Mouse (Mus musculus): ENCODE results near the gene Gtf3c1. TPM values are rescaled to one million over a fixed set of nuclear protein-coding genes. Genes with fewer than 3 reads are reported as not detected.
"Not testable (repeated sequence)": the region's sequence is repeated elsewhere in the genome, so short reads cannot be mapped to it uniquely, and the experiment has no call there.

The Gtf3c1 gene
- total and polyA plus RNA-seq, 2 experiments from 2014 or later: 19.0 to 77.2 TPM

DNA sequence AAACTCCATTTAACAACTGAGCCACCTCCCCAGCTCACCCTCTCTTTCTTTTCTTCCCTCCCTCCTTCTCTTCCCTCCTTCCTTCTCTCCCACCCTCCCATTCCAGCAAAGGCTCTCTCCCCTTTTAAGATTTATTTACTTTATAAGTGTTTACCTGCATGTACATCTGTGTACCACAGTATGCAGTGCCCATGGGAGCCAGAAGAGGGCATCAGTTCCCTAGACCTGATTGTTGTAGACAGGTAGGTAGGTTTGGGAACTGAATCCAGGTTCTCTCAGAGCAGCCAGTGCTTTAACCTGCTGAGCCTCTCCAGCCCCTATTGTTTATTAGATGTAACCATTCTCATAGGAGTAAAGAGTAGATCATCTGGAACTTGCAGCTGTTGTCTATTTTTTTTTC, 14.5 kb upstream of the Gtf3c1 start:
- ATAC-seq (no peak), DNase-seq (no peak)
- Histone ChIP-seq H3K9ac (no peak overlapping the region), H3K4me1 (ENCODE audit: insufficient read depth) (no peaks in the 10 kb centered on the region), H3K9me3 (ENCODE audit: low read length) (no peaks in the 10 kb centered on the region), H3K27me3 (ENCODE audit: insufficient read depth, low read length) (no peaks in the 10 kb centered on the region), H3K4me3 (ENCODE audit: low read depth, low read length) (no peak overlapping the region), H3K27ac (ENCODE audit: low read depth, low read length) (no peak overlapping the region), H3K36me3 (ENCODE audit: insufficient read depth) (no peaks in the 10 kb centered on the region), H3K4me2 (ENCODE audit: low read depth) (no peak overlapping the region)
- TF ChIP-seq CTCF (IDR thresholded peaks at IDR 0.05; ENCODE audit: low read depth): peak; percentile 38

DNA sequence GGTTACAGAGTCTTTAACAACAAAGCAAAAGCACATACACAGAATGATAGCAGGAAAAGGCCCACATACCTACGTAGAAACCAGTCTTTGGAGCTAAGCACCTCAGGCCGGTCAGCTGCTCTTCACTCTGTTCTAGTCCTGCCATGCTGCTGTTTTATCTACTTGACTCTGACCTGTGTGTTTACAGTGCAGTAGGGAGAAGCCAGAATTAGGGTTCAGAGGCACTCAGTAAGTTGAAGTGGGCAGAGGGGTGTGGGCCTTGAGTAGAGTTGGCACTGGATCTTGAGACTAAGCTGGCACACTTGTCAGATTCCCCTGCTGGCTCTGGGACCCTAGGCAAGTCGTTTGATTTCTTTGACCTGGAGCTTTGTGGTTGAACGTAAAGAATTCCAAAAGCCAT, 13.5 kb upstream of the Gtf3c1 start:
- Histone ChIP-seq H3K27ac (ENCODE audit: low read depth, low read length) (no peak overlapping the region), H3K27me3 (ENCODE audit: insufficient read depth, low read length) (no peaks in the 10 kb centered on the region), H3K4me3 (ENCODE audit: low read depth, low read length) (no peak overlapping the region), H3K4me1 (ENCODE audit: insufficient read depth) (no peaks in the 10 kb centered on the region), H3K9me3 (ENCODE audit: low read length) (no peaks in the 10 kb centered on the region), H3K36me3 (ENCODE audit: insufficient read depth) (no peaks in the 10 kb centered on the region), H3K4me2 (ENCODE audit: low read depth) (no peak overlapping the region), H3K9ac (no peak overlapping the region)
- 87% methylated on average over 4 of the region's 4 CpGs for WGBS
- TF ChIP-seq CTCF (IDR thresholded peaks at IDR 0.05; ENCODE audit: low read depth): no peak
- DNase-seq (no peak), ATAC-seq (no peak)

DNA sequence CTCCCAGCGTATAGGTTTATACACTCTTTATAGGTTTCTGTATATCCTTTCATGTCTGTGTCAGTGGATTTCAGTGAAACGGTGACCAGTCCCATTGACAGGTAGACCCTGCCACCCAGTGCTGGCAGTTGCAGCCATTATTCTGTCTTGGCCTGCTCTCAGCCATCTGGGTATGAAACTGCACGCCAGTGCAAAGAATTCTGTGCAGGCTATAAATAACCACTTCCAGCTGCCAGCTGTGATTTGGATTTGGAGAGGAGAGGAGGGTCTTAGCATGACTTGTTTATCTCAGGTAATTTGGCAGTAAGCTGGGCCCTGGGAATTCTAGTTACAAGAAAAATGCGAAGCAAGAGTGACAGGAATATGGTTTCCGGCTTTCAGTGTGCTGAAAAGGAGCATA, 12.8 kb upstream of the Gtf3c1 start:
- WGBS: 59% methylated on average over 5 of the region's 5 CpGs
- 0 out of 2 replicates have a peak overlapping the region, but pooled peaks have one; percentile 17 for H3K27ac ChIP-seq (ENCODE audit: low read depth, low read length)

DNA sequence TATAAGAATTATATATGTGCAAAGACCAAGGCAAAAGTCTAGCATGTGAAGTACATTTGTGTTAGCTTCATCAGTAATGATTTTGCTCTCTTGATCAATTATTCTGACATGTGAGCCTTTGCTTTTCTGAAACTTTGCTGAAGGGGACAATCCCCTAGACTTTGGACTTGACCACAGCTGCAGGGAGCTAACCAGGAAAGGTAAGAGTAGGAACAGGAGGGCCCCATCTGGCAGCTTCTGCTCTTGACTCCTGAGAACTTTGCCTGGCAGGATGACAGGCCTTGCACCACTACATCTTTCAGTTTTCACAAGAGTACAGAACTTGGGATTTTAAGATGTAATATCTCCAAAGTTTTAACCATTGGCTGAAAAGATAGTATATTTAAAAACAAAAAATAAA, 10.0 kb upstream of the Gtf3c1 start:
- Histone ChIP-seq H3K27me3 (ENCODE audit: insufficient read depth, low read length) (no peaks in the 10 kb centered on the region), H3K4me3 (ENCODE audit: low read depth, low read length) (no peak overlapping the region), H3K4me1 (ENCODE audit: insufficient read depth) (no peaks in the 10 kb centered on the region), H3K9ac (no peak overlapping the region), H3K27ac (ENCODE audit: low read depth, low read length) (no peak overlapping the region), H3K4me2 (ENCODE audit: low read depth) (no peak overlapping the region), H3K9me3 (ENCODE audit: low read length) (no peaks in the 10 kb centered on the region), H3K36me3 (ENCODE audit: insufficient read depth) (no peaks in the 10 kb centered on the region)
- ATAC-seq (no peak), DNase-seq (no peak)
- TF ChIP-seq CTCF (IDR thresholded peaks at IDR 0.05; ENCODE audit: low read depth): no peak

More for the DNA sequence above, 12.8 kb upstream of the Gtf3c1 start:
- Histone ChIP-seq H3K4me2 (ENCODE audit: low read depth) (no peak overlapping the region), H3K4me3 (ENCODE audit: low read depth, low read length) (no peak overlapping the region), H3K27me3 (ENCODE audit: insufficient read depth, low read length) (no peaks in the 10 kb centered on the region), H3K9ac (no peak overlapping the region), H3K36me3 (ENCODE audit: insufficient read depth) (no peaks in the 10 kb centered on the region), H3K4me1 (ENCODE audit: insufficient read depth) (no peaks in the 10 kb centered on the region), H3K9me3 (ENCODE audit: low read length) (no peaks in the 10 kb centered on the region)
- ATAC-seq (peak; percentile 66), DNase-seq (peak; percentile 35)
- TF ChIP-seq CTCF (IDR thresholded peaks at IDR 0.05; ENCODE audit: low read depth): no peak

DNA sequence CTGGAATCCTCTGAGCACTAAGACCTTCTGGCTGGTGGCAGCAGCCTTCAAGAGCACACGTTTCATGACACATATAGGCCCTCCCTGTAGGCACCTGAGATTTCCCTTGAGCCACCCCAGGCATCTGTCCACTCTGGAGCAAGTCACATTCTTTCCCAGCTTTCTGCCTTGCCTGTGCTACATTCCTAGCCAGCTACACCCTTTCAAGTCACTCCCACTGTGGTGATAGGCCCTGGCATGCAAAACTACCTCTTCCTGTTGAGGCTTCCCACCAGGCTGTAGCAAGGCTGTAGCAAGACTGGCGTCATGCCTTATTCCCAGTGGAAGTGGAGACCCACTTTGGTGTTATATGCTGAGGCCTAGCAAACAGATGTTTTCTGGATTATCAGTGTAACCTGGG, 9.1 kb upstream of the Gtf3c1 start:
- no peaks in the 10 kb centered on the region for H3K36me3 ChIP-seq (ENCODE audit: insufficient read depth)
- DNase-seq (no peak), ATAC-seq (no peak)
- no peak for TF ChIP-seq CTCF (IDR thresholded peaks at IDR 0.05; ENCODE audit: low read depth)
- WGBS: 86% methylated on average over 2 of the region's 2 CpGs
- H3K9ac ChIP-seq: no peak overlapping the region
- H3K4me3 ChIP-seq (ENCODE audit: low read depth, low read length): no peak overlapping the region
- H3K27ac ChIP-seq (ENCODE audit: low read depth, low read length): no peak overlapping the region
- no peaks in the 10 kb centered on the region for H3K9me3 ChIP-seq (ENCODE audit: low read length)
- no peak overlapping the region for H3K4me2 ChIP-seq (ENCODE audit: low read depth)
- H3K4me1 ChIP-seq (ENCODE audit: insufficient read depth): no peaks in the 10 kb centered on the region
- H3K27me3 ChIP-seq (ENCODE audit: insufficient read depth, low read length): no peaks in the 10 kb centered on the region

DNA sequence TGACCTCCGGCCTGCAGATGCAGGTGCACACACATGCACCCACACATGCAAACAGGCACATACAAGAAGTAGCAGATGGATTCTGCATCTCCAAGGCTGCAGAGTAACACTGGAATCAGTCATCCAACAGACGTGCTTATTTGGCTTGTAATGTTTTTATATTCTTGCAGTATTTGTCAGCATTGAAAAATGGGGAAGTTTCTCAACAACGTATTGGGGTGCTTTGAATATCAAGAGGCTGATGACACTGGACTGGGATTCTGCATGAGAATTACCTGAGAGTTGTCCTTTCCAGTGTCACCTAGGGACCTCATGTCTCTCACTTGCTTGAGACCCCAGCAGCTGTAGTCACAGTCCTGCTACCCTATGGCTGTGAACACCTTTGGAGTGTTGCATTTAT, 7.2 kb upstream of the Gtf3c1 start:
- ATAC-seq: no peak
- H3K4me1 ChIP-seq (ENCODE audit: insufficient read depth): no peaks in the 10 kb centered on the region
- no peak for TF ChIP-seq CTCF (IDR thresholded peaks at IDR 0.05; ENCODE audit: low read depth)
- no peaks in the 10 kb centered on the region for H3K9me3 ChIP-seq (ENCODE audit: low read length)
- H3K36me3 ChIP-seq (ENCODE audit: insufficient read depth): no peaks in the 10 kb centered on the region
- no peak overlapping the region for H3K9ac ChIP-seq
- no peaks in the 10 kb centered on the region for H3K27me3 ChIP-seq (ENCODE audit: insufficient read depth, low read length)
- 85% methylated on average over 3 of the region's 3 CpGs for WGBS
- DNase-seq: no peak
- no peak overlapping the region for H3K4me2 ChIP-seq (ENCODE audit: low read depth)
- H3K4me3 ChIP-seq (ENCODE audit: low read depth, low read length): no peak overlapping the region
- H3K27ac ChIP-seq (ENCODE audit: low read depth, low read length): no peak overlapping the region

DNA sequence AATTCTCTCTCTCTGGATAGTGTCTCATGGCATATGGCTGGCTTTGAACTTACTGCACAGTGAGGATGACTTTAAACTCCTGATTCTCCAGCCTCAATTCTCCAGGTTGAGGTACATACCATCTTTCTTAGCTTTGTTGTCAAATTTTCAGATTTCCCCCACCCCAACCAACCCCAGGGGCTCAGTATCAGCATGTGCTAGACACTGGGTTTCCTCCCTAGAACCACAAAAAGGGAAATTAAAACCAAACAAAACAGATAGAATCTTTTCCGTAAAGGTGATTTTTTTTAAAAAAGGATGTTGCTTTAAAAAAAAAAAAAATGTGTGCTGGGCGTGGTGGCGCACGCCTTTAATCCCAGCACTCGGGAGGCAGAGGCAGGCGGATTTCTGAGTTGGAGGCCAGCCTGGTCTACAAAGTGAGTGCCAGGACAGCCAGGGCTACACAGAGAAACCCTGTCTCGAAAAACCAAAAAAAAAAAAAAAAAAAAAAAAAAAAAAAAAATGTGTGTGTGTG, 6.0 kb upstream of the Gtf3c1 start:
- WGBS: 94% methylated on average over 6 of the region's 7 CpGs
- H3K4me1 ChIP-seq (ENCODE audit: insufficient read depth): not testable (repeated sequence)

DNA sequence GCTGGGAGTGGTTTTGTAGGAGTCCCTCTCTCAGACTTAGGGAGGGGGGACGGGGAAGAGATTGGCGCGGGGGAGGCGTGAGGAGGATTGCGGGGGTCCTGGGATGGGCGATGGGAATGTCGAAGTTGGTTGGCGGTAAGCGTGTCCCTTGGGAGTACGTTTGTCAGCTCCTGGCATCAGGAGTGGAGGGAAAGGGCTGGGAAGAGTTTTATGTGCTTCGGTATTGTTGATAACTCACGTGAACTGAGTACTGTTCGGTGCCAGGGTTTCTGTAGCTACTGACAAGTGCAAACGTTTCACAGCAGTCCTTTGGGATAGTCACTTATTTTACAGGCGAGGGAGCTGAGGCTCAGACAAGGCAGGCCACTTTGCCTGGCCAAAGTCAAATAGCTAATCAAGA, 520 bp upstream of the Gtf3c1 start:
- H3K27ac ChIP-seq (ENCODE audit: low read depth, low read length): peak overlapping the region; percentile 72
- DNase-seq (no peak), ATAC-seq (peak; percentile 21; the same call in 1 of the 2 replicates)
- H3K4me1 ChIP-seq (ENCODE audit: insufficient read depth): peaks cover 26% of the 10 kb centered on the region
- TF ChIP-seq CTCF (IDR thresholded peaks at IDR 0.05; ENCODE audit: low read depth): no peak
- H3K36me3 ChIP-seq (ENCODE audit: insufficient read depth): peaks cover 10% of the 10 kb centered on the region
- H3K9me3 ChIP-seq (ENCODE audit: low read length): no peaks in the 10 kb centered on the region
- no peaks in the 10 kb centered on the region for H3K27me3 ChIP-seq (ENCODE audit: insufficient read depth, low read length)
- 2% methylated on average over 15 of the region's 15 CpGs for WGBS
- peak overlapping the region; percentile 77 for H3K4me2 ChIP-seq (ENCODE audit: low read depth)
- H3K9ac ChIP-seq: peak overlapping the region; percentile 80
- peak overlapping the region; percentile 96 for H3K4me3 ChIP-seq (ENCODE audit: low read depth, low read length)

More for the DNA sequence above, 6.0 kb upstream of the Gtf3c1 start:
- not testable (repeated sequence) for H3K4me2 ChIP-seq (ENCODE audit: low read depth); H3K4me3 ChIP-seq (ENCODE audit: low read depth, low read length); H3K27ac ChIP-seq (ENCODE audit: low read depth, low read length); ATAC-seq; H3K27me3 ChIP-seq (ENCODE audit: insufficient read depth, low read length); H3K9me3 ChIP-seq (ENCODE audit: low read length); H3K36me3 ChIP-seq (ENCODE audit: insufficient read depth); H3K9ac ChIP-seq; DNase-seq

All from forebrain, postnatal 0 days (tissue).